ENCODE assay signal across 9 mouse cellular contexts in genomic region chr7:67034369-67034768, GRCm38 (mm10).
A peak's percentile ranks its signal among the peaks of the same experiment; 100 is the strongest.
DNase-seq lines count a peak whose midpoint lies in the region; ATAC-seq and TF ChIP-seq lines count a peak whose summit lies in the region.
"Had no signal": no experiment of that assay in that cellular context is flagged by ENCODE, and none has a peak within 500 bp of the region (broad histone marks: within the 10 kb centered on the region; RNA-seq: fewer than 3 reads in every experiment).

No protein-coding gene starts in this region.

- no peak overlapping the region for H3K27ac ChIP-seq in hindbrain, postnatal 0 days
- H3K27ac ChIP-seq in hindbrain, embryonic 14.5 days = no peak overlapping the region
- H3K27ac ChIP-seq in heart, embryonic 15.5 days = peak overlapping the region; percentile 40; the same call in 1 of the 2 replicates
- H3K27ac ChIP-seq in hindbrain, embryonic 16.5 days (ENCODE audit: low read depth, low read length) = no peak overlapping the region
- no peak overlapping the region for H3K27ac ChIP-seq in cerebellum, adult 2 months (ENCODE audit: insufficient read depth, low read length)

- H3K9me3 ChIP-seq in hindbrain, postnatal 0 days (ENCODE audit: low read length) = no peaks in the 10 kb centered on the region
- H3K9me3 ChIP-seq in hindbrain, embryonic 14.5 days (ENCODE audit: control insufficient read depth, low read length) = no peaks in the 10 kb centered on the region
- no peaks in the 10 kb centered on the region for H3K9me3 ChIP-seq in heart, embryonic 15.5 days (replicated peaks)
- H3K9me3 ChIP-seq in hindbrain, embryonic 16.5 days (ENCODE audit: control insufficient read depth, low read length) = no peaks in the 10 kb centered on the region

- no peaks in the 10 kb centered on the region for H3K4me1 ChIP-seq in hindbrain, postnatal 0 days (ENCODE audit: insufficient read depth, low read length)
- no peaks in the 10 kb centered on the region for H3K4me1 ChIP-seq in hindbrain, embryonic 14.5 days (replicated peaks; ENCODE audit: control insufficient read depth, insufficient read depth, low read length)
- peaks cover 51% of the 10 kb centered on the region for H3K4me1 ChIP-seq in heart, embryonic 15.5 days (replicated peaks)
- no peaks in the 10 kb centered on the region for H3K4me1 ChIP-seq in hindbrain, embryonic 16.5 days (ENCODE audit: control insufficient read depth, insufficient read depth, low read depth, low read length)
- H3K4me1 ChIP-seq in cerebellum, adult 2 months (ENCODE audit: control insufficient read depth, insufficient read depth, low read length) = no peaks in the 10 kb centered on the region

- H3K36me3 ChIP-seq in hindbrain, postnatal 0 days (ENCODE audit: insufficient read depth, low read length) = no peaks in the 10 kb centered on the region
- no peaks in the 10 kb centered on the region for H3K36me3 ChIP-seq in hindbrain, embryonic 14.5 days (replicated peaks; ENCODE audit: control insufficient read depth, insufficient read depth)
- no peaks in the 10 kb centered on the region for H3K36me3 ChIP-seq in heart, embryonic 15.5 days
- no peaks in the 10 kb centered on the region for H3K36me3 ChIP-seq in hindbrain, embryonic 16.5 days (ENCODE audit: control insufficient read depth, insufficient read depth, low read length)

- DNase-seq in hindbrain, postnatal 0 days (ENCODE audit: low spot score) = peak; percentile 5
- DNase-seq in hindbrain, embryonic 14.5 days (ENCODE audit: low spot score) = no peak
- peak; percentile 3 for DNase-seq in large intestine, adult 2 months (ENCODE audit: low read depth, low spot score)
- peak; percentile 75 for DNase-seq in skeletal muscle tissue, adult 2 months (ENCODE audit: low read depth, low spot score)
- DNase-seq in spleen, adult 18-20 months = no peak
- DNase-seq in cerebellum, adult 2 months = no peak
- DNase-seq: midbrain, embryonic 14.5 days had no signal

- no peak for TF ChIP-seq CTCF in hindbrain, postnatal 0 days (IDR thresholded peaks at IDR 0.05; ENCODE audit: low read depth)
- no peak for TF ChIP-seq CTCF in cerebellum, adult 2 months (IDR thresholded peaks at IDR 0.05; ENCODE audit: borderline replicate concordance, insufficient read depth, low read depth, low read length)

- H3K9ac ChIP-seq in hindbrain, postnatal 0 days (replicated peaks; ENCODE audit: low read length) = no peak overlapping the region
- no peak overlapping the region for H3K9ac ChIP-seq in hindbrain, embryonic 14.5 days
- H3K9ac ChIP-seq in heart, embryonic 15.5 days = no peak overlapping the region
- H3K9ac ChIP-seq in hindbrain, embryonic 16.5 days (ENCODE audit: low read depth, low read length) = no peak overlapping the region

- no peak overlapping the region for H3K4me2 ChIP-seq in hindbrain, postnatal 0 days (ENCODE audit: low read depth, low read length)
- H3K4me2 ChIP-seq in hindbrain, embryonic 14.5 days (replicated peaks) = no peak overlapping the region
- no peak overlapping the region for H3K4me2 ChIP-seq in heart, embryonic 15.5 days
- H3K4me2 ChIP-seq in hindbrain, embryonic 16.5 days (ENCODE audit: low read length) = no peak overlapping the region

- no peak for ATAC-seq in hindbrain, postnatal 0 days
- no peak for ATAC-seq in hindbrain, embryonic 14.5 days (ENCODE audit: low FRiP score)
- no peak for ATAC-seq in heart, embryonic 15.5 days (replicated peaks; ENCODE audit: insufficient number of reproducible peaks, insufficient read depth, low FRiP score, low read depth)
- ATAC-seq in hindbrain, embryonic 16.5 days = no peak

- H3K27me3 ChIP-seq in hindbrain, postnatal 0 days (ENCODE audit: insufficient read depth, low read length) = no peaks in the 10 kb centered on the region
- H3K27me3 ChIP-seq in hindbrain, embryonic 14.5 days (ENCODE audit: control insufficient read depth, insufficient read depth, low read length) = no peaks in the 10 kb centered on the region
- H3K27me3 ChIP-seq in heart, embryonic 15.5 days = no peaks in the 10 kb centered on the region
- H3K27me3 ChIP-seq in hindbrain, embryonic 16.5 days (replicated peaks; ENCODE audit: control insufficient read depth, insufficient read depth, low read length) = no peaks in the 10 kb centered on the region
- H3K27me3 ChIP-seq in cerebellum, adult 2 months (ENCODE audit: control insufficient read depth, insufficient read depth, low read length) = no peaks in the 10 kb centered on the region

- 83% methylated on average over 2 of the region's 2 CpGs for WGBS in hindbrain, postnatal 0 days
- 93% methylated on average over 2 of the region's 2 CpGs for WGBS in hindbrain, embryonic 14.5 days
- 58% methylated on average over 2 of the region's 2 CpGs for WGBS in heart, embryonic 15.5 days
- 21% methylated on average over 2 of the region's 2 CpGs for WGBS in large intestine, adult 2 months
- 72% methylated on average over 2 of the region's 2 CpGs for WGBS in hindbrain, embryonic 16.5 days
- 87% methylated on average over 2 of the region's 2 CpGs for WGBS in cerebellum, adult 2 months

- no peak for TF ChIP-seq POLR2A in cerebellum, adult 2 months (IDR thresholded peaks at IDR 0.05; ENCODE audit: borderline replicate concordance, insufficient read depth, low read length)

- H3K4me3 ChIP-seq in hindbrain, postnatal 0 days (ENCODE audit: low read length) = no peak overlapping the region
- no peak overlapping the region for H3K4me3 ChIP-seq in hindbrain, embryonic 14.5 days (replicated peaks; ENCODE audit: low read length)
- no peak overlapping the region for H3K4me3 ChIP-seq in heart, embryonic 15.5 days
- no peak overlapping the region for H3K4me3 ChIP-seq in hindbrain, embryonic 16.5 days (ENCODE audit: low read length)
- no peak overlapping the region for H3K4me3 ChIP-seq in cerebellum, adult 2 months (replicated peaks; ENCODE audit: insufficient read depth, low read depth, low read length)

Comparison
In these comparisons a context has a peak if more than half of its experiments do, and no peak if none do; other contexts are left out.
1. DNase-seq: peak in hindbrain, postnatal 0 days (single experiment), large intestine, adult 2 months (single experiment) and skeletal muscle tissue, adult 2 months (single experiment); none in hindbrain, embryonic 14.5 days (single experiment), spleen, adult 18-20 months (0 of 2) and cerebellum, adult 2 months (0 of 2).